Mouse (Mus musculus) adrenal gland, postnatal 0 days (tissue): ENCODE measurements around the gene Sumo2. TPM values are rescaled to one million over a fixed set of nuclear protein-coding genes. Genes with fewer than 3 reads are reported as not detected.

Experiments used
- polyA plus RNA-seq: library from polyadenylated mRNA; unstranded; fragments of >200 nt; fragmentation: Nextera tagmentation; extraction: Ambion mirVana; gene quantifications from 2 replicates; pipeline ENCODE4 v1.2.1, GENCODE M21; 2015

The Sumo2 gene
- polyA plus RNA-seq: 772 and 779 TPM in 2 replicates

DNA sequence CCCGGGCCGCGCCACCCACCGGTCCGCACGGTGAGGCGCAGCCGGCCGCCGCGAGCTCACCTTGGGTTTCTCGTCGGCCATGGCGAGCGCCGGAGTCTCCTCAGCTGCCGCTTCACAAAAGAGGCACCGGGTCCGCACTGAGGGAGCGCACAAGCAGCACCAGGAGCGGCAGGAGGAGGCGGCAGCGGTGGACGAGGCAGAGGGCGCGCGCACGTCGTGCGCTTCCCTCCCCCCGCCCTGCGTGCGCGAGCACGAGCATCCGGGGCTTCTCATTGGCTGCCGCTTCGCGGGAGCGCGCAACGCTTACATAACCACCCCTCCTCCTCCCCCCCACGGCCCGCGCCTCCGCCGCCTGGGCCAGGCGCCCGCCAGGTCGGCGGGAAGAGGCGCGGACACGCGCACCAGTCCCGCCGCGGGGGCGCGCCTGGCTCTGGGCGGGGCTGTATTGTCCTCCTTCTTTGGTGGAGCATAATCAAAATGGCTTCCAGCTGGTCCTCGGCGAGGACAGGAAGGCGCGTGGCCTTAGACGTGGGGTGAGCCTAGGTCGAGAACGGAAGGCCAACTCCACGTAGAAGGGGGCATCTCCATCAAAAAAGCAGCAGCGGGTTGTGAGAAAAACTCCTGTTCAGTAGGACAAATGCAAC is at the start of gene Sumo2:
Sumo2 (minus strand) TSS at position 239 of the 644 bp plus-strand sequence.

DNA sequence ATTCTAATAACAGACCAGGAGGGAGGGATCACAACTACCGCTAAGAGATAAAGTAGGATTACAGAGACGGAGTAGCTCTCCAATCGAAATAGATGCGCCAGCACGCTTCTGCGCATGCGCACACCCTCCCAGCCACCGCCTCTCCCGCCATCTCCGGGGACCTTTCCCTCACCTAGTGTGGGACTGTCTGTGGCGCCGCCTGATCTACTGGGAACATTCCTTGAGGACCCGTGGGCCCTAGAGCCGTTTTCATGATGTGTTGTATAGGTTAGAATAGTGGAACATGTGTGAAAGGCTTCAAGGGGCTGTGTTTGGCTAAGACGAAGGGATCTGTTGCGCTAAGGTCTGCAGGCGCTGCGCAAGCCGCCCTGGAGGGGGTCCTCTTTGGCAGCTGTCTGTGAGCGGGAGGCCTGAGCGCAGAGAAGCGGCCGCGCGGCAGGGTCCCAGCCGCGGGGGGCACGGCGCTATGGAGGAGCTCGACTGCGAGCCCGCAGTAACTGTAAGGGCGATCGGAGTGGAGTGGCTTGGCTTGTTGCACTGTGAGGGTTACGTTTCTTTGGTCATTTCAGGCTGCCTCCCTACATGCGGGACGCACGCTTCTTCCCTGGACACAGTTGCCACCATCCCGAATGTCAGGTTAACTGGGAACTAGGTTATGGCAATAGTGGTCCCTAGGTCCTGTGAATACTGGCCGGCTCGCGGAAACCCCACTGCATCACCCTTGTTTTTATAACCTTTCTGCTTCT is 28.2 kb upstream of the Sumo2 start, which contains the start of gene Nup85:
Nup85 (plus strand) TSS at position 371 of the 746 bp plus-strand sequence.

DNA sequence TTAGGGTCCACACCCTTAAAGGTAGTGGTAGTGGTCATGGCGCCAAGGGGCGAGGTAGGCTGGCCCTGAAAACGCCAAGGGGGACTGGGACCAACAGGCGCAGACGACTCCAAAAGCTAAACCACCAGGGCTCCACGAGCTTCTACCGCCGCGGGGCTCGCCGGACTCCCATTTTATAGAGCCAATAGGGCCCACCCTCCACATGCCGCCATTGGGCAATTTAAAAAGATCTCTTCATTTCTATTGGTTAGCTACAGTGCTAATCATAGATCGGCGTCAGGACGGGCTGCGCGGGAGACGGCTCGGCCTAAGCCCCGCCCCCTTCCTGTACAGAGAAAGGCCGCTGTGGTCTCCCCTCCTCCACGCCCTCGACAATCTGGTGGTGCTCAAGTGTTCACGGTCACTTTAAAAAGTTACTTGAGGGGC is 21.8 kb downstream of the Sumo2 start, which contains the start of gene Jpt1:
Jpt1 (minus strand) TSS at position 150 of the 426 bp plus-strand sequence.

DNA sequence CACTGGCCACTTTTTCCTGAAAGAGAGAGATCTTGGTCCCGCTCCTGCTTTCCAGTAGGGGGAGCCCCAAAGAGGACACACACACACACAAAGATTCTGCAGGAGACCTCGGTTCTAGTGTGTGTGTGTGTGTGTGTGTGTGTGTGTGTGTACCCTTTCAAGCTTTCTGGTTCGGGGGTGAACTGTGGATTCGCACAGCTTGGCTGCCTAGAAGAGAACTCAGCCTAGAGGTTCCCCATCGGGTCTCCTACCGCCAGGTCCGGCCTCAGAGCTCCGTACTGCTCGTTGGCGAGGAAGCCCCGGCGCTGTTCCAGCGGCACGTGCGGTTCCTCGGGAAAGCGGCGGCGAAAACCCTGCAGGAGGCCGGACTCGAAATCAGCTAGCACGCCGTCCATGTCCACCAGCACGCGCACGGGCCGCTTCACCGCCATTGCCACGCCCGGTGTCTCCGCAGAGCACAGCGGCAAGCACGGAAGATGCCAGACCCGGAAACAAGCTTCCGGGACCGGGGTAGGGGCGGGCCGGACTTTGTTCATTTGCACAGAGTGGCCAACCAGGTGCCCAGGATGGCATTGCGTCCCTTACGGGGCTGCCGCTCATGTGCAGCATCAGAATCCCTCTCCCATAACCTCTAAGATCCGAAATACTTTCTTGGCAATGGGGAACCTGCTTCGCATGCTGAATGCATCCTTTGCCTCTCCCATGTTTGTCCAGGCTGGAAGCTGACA is 44.6 kb downstream of the Sumo2 start, which contains the start of gene Nt5c:
Nt5c (minus strand) TSS at position 507 of the 728 bp plus-strand sequence.

DNA sequence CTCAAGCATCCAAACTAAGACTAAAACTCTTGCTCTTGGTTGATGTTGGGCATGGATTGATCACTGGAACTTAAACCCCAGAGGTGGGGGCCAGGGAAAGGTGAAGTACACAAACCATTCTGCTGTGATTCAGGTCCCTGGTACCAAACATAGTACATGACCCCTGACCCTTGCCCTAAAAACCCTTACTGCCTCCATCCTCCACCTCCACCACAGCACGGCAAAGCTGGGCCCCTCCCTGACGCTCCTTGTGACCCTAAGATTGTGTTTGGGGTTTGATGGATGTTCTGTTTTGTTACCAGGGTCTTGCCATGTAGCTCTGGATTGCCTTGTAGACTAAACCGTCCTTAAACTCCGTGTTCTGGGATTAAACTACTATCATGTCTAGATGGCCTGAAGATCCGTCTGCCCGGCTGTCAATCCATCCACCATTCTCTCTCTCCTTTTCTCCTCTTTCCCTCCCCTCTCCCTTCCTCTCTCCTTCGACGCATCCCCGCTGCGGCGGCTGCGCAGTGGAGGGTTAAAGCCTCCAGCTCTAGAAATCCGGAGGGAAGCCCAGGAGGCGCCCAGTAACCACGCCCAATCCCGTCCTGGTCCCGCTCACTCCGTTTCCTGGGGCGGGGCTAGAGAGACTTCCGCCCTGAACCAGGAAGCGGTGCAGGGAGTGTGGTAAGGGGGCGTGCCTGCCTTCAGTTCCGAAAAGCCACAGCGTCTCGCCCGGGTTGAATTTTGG is 60.9 kb downstream of the Sumo2 start, which contains the start of gene Armc7:
Armc7 (plus strand) TSS at position 643 of the 733 bp plus-strand sequence.

Other genes starting within 250 kb of the Sumo2 start
- gene Fads6, start 238.6 kb downstream of the Sumo2 start, polyA plus RNA-seq: 2.4 and 5.1 TPM in 2 replicates
- not detected in 2 replicates for gene Otop2, start 229.1 kb downstream of the Sumo2 start, polyA plus RNA-seq
- 0.25 and 0.33 TPM in 2 replicates for gene Ush1g, start 214.2 kb downstream of the Sumo2 start, polyA plus RNA-seq
- 0.06 and 0.72 TPM in 2 replicates for gene Otop3, start 201.5 kb downstream of the Sumo2 start, polyA plus RNA-seq
- 20.9 and 34.4 TPM in 2 replicates for gene Hid1, start 168.5 kb downstream of the Sumo2 start, polyA plus RNA-seq
- 14.3 and 16.0 TPM in 2 replicates for gene Cdr2l, start 154.4 kb downstream of the Sumo2 start, polyA plus RNA-seq
- 196 and 213 TPM in 2 replicates for gene Mrpl58, start 132.5 kb downstream of the Sumo2 start, polyA plus RNA-seq
- gene Atp5h, start 116.3 kb downstream of the Sumo2 start, polyA plus RNA-seq: 1,031 and 1,050 TPM in 2 replicates
- 24.6 and 37.0 TPM in 2 replicates for gene Kctd2, start 116.1 kb downstream of the Sumo2 start, polyA plus RNA-seq
- gene Trim80, start 95.7 kb downstream of the Sumo2 start, polyA plus RNA-seq: 0.07 and 0.22 TPM in 2 replicates
- 0.79 and 1.4 TPM in 2 replicates for gene Slc16a5, start 73.8 kb downstream of the Sumo2 start, polyA plus RNA-seq
- 5.6 and 7.3 TPM in 2 replicates for gene Armc7, start 60.6 kb downstream of the Sumo2 start, polyA plus RNA-seq
- 163 and 190 TPM in 2 replicates for gene Nt5c, start 44.4 kb downstream of the Sumo2 start, polyA plus RNA-seq
- gene Jpt1, start 21.9 kb downstream of the Sumo2 start, polyA plus RNA-seq: 241 and 379 TPM in 2 replicates
- 52.3 and 70.3 TPM in 2 replicates for gene Nup85, start 28.2 kb upstream of the Sumo2 start, polyA plus RNA-seq
- gene Mrps7, start 67.6 kb upstream of the Sumo2 start, polyA plus RNA-seq: 77.5 and 103 TPM in 2 replicates
- gene Gga3, start 67.8 kb upstream of the Sumo2 start, polyA plus RNA-seq: 6.3 and 7.5 TPM in 2 replicates
- gene Mif4gd, start 76.7 kb upstream of the Sumo2 start, polyA plus RNA-seq: 69.5 and 153 TPM in 2 replicates
- gene Slc25a19, start 92.0 kb upstream of the Sumo2 start, polyA plus RNA-seq: 18.8 and 33.0 TPM in 2 replicates
- gene Grb2, start 172.3 kb upstream of the Sumo2 start, polyA plus RNA-seq: 77.1 and 89.8 TPM in 2 replicates
- 11.3 and 18.4 TPM in 2 replicates for gene Tmem94, start 229.2 kb upstream of the Sumo2 start, polyA plus RNA-seq